Mouse (Mus musculus): ENCODE results near the gene Relt. TPM values are rescaled to one million over a fixed set of nuclear protein-coding genes. Genes with fewer than 3 reads are reported as not detected.
A peak's percentile ranks its signal among the peaks of the same experiment; 100 is the strongest.

The Relt gene
- total RNA-seq, 2 experiments from 2014 or later: 11.5 to 11.8 TPM

DNA sequence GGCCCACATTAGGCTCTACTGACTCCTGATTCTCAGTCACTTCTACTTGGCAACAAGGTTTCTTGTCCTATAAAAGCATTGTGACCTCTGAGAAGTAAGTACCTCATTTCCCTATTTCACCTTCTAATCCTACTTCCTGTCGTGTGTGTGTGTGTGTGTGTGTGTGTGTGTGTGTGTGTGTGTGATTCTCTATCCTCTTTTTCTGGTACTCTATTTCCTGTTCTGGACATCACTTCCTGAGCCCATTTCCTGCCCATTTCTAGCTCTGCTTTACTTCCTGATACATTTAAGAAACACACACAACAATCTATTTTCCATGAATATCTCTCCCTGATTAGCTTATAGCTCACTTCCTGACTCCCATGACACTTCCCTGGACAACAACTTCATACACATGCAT is 12.6 kb upstream of the Relt start:
- no peak for DNase-seq

DNA sequence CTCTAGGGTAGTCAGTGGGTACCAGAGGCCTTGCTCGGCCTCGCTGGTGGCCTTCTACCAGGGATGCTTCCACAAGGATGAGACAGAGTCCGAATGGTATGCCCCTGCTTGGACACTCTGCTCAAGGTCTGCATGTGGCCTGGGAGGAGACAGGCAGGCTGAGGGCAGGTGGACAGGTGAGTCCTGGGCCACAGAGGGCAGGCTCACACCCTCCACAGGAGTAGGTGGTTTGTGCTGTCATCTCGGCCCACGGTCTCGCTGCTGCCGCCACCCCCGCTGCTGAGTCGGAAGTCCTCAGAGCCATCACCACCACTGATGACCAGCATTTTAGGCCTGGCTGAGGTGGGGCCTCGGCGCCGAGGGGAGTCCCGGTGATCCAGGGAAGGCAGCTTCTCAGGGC is 10.0 kb upstream of the Relt start:
- no peak for DNase-seq

DNA sequence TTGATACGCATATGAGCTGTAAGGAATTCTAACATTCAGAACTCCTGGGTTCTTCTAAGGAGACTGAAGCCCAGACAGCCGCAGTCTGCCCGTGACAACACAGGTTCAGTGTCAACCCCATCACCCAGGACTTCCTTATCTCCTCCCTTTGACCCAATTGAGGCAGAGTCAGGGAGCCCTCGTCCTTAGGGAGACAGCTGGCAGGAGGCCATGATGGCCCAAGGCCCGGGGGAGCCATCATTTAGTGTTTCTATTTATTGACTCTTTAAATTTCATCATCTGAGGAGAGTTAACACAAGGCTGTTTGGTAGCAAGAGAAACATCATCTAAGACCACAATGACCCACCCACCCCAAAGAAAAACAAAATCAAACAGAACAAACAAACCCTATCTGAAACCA is 8.6 kb upstream of the Relt start:
- DNase-seq: no peak

DNA sequence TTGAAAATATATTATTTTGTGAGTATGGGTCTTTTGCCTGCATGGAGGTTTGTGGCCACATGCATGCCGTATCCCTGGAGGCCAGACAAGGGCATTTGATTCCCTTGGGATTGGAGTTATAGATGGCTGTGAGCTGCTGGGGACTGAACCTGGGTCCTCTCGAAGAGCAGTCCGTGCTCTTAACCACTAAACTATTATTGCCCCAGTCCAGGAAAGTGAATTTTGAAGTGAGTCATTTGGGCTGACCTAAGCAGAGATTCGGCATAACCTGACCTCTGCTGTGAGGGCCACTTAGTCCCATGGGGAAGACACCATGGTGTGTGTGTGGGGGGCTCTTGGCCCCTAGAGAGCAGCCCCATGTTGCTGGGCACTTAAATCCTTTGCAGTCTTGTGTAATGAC is 8.1 kb upstream of the Relt start:
- no peak for DNase-seq

DNA sequence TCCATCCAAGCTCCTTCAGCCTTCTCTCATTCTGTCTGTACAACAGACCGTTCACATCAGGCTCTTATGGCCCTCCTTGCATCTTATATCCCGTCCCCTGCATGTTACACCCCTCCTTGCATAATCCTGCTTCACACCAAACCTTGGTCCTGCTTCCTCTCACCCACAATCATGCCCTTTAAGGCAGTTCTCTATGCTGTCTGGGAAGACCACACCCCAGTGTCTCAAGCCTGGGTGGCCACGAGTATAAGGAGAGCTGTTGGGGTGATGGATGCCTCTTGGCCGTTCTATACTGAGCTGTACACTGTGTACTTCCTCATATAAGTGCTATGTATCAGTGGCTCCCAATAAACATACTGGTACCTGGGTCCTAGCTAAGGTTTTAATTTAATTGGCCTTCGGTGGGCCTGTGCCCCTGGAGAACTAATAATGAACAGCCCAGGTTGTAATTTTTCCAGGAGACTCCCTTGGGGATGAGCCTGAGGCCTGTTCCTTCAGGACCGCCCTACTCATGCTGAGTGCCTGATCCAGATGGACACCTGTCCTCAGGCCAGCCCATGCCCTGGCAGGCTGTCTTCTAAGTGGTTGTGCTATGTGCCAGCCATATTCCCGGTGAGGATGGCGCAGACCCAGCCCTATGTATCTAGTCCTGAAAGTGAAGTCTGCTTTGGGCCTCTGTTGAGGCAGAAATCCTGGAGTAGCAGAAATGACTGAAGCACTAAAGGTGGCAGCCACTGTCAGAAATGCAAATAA is 6.8 kb upstream of the Relt start:
- DNase-seq: no peak

DNA sequence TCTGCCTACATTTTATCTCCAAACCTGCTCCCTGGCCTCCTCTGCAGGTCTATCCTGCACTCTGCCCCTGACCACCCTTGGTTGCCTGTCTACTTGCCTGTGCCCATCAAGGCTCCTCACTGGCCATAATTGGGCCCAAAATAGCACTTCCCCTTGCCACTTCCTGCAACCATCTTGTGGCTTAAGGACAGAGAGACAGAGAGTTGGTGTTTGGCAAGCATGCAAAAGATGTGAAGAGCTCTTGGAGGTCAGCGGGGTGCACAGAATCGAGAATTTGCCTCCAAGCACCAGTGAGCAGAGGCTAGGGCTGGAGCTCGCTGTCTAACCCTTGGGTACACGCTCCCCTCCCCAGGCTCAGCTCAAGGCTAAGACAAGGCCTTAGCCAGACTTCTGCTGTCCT is 5.3 kb upstream of the Relt start:
- no peak for DNase-seq

DNA sequence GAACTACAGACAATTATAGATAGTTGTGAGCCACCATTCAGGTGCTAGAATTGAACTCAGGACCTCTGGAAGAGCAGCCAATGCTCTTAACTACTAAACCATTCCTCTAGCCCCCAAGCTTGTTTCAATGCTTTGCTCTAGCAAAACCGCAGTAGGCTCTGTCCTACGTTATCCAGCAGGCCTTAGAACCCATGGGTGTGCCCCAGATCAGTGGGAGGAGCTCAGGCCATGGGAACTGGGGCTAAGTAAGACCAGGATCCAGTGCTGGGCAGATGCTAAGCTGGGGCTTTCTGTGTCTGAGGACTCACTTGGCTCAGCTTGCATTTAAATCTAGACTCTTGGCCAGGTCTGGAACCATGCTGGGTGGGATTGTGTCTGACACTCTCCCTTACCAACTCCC is 4.3 kb upstream of the Relt start:
- no peak for DNase-seq

DNA sequence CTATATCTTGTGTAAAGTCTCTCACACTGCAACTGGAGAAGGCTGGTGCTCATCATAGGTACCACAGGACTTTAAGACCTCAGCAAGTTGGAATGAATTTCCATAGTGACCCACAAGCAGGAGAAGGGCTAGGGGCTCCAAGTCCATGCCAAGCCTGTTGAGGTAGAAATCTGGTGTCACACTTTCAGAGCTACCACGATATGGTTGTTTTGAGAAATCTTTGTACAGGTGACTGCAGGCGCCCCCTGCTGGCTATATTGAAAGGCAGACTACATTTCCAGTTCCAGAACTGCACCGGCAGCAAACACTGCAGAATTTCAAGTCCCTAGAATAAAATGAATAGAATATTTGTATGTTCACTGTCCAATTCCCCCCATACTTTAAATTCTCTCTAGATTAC is 3.4 kb upstream of the Relt start:
- DNase-seq: peak in 1 of 2 experiments; percentile 67

DNA sequence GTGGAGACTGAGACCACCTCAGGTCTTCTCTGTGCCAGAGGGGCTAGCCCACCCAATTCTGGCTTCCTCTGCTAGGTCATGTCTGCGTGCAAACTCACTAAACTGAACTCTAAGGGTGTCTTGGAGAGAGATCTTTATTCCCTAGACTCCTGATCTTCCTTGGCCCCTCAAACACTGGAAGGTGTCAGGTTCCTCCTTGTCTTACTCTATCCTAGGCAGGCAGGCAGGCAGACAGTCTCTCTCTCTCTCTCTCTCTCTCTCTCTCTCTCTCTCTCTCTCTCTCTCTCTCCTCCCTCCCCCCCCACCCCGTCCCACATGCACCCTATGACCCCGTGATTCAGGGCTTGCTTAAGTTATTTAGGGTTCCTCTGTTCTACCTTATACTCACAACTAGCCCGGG is 893 bp downstream of the Relt start:
- DNase-seq: no peak

DNA sequence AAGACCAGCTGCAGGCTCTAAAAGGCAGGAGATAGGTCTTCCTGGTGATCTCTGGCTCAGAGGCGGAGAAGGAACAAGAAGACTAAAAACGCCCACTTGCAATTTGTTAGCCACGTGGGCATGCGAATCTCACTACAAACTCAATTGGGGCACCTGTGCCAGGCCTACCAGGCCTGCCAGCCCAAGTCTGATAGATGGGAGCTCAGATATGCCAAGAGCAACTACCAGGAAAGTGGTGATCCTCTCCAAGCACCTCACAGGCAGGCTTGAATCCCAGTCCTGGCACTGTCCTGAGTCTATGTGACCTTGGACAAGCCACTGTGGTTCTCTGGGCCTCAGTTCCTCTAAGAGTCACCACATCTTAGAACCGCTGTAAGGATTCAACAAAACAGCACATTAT is 2.0 kb downstream of the Relt start:
- DNase-seq: no peak

DNA sequence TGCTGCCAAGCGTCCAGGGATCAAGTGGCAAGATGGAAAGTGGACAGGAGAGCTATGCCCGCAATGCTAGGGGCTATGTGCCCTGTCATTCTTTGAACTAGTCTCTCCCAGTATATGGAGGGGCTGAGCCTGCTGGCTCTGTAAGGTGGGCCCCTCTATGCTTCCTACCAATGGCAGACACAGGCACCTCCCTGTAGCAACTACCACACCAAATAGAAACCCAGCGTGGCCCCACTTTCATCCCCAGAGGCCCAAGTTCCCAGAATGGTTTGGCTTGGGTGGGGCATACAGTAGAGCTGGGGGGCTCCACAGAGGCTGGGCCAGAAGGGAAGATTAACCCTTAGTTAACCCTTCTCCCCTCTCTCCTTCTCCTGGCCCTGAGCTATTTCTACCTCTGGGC is 2.8 kb downstream of the Relt start:
- no peak for DNase-seq

DNA sequence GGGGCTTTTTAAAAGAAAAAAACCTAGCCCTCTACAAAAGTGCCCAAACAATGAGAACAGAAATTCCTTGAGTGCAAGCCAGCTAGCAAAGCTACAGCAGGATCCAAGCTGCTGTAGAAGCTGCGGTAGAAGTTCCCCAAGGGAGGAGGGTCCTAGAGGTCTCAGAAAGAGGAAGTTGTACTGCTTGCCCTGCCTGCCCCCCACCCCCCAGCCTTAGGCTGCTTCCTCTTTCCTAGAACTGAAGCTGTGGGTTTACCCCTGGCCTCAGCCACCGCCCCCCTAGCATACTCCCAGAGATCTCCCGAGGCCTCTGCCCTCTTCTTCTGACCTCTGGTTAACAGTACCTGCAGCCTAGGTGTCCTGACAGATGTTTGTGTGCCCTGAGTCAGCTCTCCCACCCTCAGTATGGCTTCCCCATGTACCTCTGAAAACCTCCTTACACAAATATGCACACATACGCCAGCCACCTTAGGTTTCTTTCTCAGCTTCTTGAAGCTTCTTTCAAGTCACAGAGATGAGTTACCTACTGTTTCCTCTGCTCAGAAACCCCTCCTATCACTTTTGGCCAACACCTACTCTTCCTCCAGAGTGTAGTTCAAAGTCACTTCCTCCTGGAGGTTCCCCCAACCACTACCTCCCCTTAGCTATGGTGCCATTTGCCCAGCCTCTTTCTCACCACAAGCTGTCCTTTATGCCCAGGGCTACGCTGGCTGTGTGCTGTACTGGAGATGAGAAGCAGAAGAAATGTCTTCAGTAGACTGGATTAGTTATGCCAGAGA is 7.3 kb downstream of the Relt start:
- no peak for DNase-seq

DNA sequence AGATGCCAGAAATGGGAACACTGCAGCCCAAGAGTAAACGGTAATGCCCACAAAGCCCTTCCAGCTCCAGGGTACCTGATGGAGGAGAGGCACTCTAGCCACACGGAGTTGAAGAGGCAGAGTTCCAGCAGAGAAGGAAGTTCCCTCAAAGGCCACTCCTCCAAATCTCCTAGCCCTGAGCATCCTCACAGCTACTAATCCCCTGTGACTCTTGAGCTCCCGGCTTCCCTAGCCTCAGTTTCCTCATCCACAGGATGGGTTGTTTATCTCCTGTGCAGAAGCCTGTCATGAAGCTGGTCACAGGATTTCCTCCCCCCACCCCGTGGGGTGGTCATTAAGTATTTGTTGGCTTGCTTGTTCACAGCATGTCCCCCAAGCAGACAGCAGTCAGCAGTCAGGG is 7.9 kb downstream of the Relt start:
- DNase-seq: no peak

DNA sequence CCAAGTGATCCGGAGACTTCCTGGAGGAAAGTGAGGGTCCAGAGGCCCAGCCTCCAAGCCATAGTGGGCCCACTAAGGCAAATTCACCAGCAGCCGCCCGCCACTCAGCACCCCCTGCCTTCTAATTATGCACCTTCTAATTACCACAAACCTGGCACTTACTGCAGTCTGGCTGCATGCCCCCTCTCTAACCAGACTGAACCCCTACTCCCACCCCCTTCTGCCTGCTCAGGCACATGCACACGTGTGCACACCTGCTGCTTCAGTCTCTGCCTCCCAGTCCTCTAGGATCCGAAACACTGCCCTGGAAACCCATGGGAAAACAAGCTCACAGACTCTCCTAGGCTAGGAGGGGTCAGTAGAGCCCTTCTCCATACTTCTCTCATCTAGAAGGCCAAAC is 8.4 kb downstream of the Relt start:
- DNase-seq: no peak

DNA sequence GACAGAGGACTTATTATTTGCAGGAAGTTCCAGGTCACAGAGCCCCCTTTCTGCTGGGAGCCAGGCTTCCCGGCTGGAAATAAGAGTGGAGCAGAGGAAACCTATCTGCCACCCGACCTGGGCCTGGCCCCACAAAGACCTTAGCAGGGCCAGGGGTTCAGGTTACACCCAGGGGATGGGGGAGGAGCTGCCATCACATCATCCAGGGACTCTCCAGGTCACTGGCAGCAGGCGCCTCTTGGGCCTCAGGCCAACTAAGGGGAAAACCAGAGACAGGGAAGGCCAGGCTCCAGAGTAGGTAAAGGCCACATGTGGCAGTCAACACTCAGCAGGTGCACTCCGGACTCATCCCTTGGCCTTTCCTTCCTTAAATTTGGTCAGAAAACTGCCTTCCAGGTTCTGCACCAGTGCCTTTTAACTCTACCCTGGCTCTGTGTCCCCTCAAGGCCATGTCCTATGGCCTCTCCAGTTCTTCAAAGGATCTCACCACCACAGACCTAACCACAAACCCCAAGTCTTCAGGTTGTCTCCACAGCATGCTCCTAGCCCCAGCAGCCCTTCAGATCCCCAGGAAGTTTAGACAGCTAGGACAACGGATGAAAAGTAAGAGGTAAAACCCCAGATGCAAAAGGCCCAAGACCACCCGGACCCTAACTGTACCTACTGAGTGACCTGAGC is 9.0 kb downstream of the Relt start:
- DNase-seq: no peak

DNA sequence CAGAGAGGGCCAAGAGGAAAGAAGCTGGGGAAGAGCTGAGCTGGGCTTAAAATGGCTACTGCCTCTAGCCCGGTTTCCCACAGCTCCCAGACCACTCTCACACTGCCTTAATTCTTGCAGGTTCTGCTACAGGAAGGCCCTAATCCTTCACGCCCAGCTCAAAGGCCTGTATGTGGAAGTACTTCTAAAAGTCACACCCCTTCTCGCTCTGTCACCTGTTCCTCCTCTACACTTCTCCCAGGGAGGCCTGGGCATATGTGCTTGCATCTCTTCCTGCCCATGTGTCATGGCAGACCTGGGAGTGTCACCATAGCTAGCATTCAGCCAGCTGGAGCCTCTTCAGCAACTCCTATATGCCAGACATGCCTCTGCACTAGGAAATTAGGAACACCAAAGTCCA is 9.8 kb downstream of the Relt start:
- no peak for DNase-seq

DNA sequence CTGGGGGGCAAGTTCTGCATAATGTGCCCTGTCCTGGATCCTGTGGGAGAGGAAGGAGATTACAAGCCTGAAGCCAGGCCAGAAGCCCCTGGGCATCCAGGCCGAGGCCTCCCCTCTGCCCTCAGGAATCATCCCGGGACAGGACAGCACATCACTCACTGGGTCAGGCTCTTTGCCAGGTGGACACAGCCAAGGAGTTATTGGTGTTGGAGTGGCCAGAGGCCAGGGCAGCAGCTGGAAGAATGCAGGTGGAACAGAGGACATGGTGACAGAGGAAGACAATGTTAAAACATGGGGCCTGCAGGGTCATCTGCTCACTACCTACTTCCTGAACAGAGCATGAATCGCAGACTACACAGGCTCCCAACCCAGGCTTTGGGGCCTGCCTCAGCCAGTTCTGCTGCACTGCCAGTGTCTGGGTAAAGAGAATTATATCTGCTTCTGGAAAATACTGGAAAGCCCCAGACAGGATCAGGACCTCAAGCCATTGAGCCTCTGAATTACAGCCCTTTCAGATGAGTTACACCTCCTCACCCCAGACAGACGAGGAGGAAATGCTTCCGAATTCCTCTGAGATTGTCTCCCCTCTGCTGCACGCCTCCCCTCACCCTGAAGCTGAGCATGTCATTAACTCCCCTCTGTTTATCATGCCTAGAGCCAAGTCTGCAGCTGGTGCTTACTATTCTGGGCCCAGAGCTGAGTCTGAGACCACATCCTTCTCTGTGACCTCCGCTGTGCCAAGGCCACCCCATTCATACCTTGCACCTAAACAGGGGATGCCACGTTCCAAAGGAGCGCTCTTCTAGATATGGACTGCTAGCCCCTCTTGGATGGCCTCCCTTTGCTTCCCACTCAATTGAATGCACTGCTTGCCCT is 11.5 kb downstream of the Relt start:
- DNase-seq: no peak

DNA sequence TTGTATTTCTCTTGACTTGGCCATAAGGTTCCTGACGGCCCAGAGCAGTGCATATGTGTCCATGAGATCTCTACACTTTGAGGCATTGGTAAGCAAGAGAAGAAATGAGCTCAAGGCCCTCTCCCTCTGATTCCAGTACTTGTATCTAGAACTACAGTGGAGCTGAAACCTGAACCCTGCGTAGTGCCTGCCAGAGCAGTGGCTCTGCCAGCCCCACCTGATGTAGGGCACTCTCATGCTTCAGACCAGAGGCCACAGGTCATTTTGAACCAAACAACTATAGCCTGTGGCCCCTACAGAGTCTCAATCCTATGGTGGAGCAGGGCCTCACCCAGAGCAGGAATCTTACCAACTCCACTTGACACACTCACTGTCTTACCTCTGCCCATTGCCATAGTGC is 13.7 kb downstream of the Relt start:
- DNase-seq: no peak

DNA sequence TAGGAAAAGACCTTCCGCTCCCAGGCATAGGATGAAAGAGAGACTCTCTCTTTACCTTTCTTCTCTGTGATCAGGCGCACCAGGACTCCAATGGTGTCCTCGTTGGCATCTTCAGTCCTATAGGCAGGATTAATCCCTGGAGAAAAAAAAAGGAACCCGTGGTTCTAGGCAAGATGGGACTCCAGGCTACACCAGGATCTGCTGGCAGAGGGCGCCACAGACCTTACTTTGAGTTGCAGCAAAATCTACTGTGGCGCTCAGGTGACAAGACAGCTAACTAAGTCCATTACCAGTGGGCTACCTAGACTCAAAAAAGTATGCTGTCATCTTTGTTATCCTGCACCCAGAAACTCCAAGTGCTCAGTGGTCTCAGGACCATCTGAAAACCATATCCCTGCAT is 14.5 kb downstream of the Relt start:
- peak; percentile 70 for DNase-seq

DNA sequence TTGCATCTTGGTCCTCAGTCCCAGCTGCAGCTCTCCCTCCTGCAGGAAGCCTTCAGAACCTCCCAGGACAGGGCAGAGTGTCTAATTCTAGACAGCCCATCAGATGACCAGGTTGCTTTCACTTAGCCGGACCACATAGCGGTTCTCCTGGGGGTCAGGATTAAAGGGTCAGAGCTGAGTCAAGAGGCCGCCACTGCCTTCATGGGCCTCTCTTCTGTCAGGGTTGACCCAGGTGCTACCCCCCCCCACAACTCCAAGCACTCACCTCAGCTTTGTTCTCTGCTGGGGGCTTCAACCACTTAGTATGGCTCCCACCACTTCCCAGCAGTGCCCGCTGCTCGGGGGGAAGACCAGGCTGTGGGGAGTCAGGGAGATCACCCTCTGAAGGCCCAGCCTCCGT is 16.1 kb downstream of the Relt start:
- no peak for DNase-seq

DNA sequence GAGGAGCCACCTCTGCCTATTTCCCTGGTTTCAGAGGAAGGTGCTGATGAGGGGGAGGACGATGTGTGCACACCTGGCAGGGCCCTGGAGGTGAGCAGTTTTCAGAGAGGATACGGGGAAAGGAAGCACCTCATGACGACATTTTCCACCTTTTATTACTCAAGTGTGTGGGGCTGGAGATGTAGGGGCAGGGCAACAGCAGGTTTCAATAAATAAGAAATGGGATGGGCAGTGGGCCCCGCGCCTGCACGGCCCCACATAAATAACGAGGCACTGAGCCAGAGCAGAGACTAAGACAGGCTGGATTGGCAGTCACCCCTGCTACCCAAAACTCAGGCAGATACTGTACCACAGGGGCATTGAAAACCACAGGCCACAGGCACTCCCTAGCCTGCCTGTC is 17.2 kb downstream of the Relt start:
- peak in 1 of 2 experiments; percentile 15 for DNase-seq

DNA sequence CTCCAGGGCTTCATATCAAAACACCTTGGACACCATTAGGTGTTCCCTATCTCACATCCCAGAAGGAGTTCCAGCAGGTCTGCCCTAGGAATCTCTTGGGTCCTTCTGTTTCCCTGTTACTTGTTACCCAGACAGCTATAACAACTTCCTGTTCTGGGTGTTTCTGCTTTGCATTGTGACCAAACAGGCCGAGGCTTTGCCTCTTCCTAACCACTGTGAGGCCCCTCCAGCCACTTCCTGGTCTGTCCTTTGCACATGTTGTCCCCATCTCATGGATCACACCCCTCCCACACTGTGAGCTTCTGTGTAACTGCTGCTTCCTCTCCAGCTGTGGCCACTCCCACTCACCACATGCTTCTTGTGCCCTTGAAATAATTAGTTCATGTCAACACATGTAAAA is 17.8 kb downstream of the Relt start:
- DNase-seq: peak in 1 of 2 experiments; percentile 56

DNA sequence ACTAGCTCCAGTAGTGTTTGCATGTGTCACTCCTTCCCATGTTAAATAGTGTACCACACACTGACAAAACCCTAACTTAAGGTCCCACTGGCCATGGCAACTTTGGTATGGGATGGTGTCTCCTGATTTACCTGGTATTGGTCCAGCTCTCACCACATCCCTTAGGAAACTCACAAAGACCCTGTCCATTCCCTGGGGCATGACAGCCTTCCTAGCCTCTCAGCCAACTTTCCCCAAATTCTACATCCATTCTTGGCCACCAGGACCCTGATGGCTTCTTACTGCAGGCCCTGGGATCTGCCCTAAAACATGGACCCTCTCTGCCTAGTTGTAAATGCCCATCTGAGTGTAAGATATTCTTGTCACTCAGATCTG is 18.2 kb downstream of the Relt start:
- no peak for DNase-seq

All from layer of hippocampus, postnatal 36 days (tissue).